Mouse (Mus musculus): ENCODE results near the gene Psma7. TPM values are rescaled to one million over a fixed set of nuclear protein-coding genes. Genes with fewer than 3 reads are reported as not detected.

The Psma7 gene
- polyA plus RNA-seq (2012; rRNA removed) = 154 and 167 TPM in 2 replicates

DNA sequence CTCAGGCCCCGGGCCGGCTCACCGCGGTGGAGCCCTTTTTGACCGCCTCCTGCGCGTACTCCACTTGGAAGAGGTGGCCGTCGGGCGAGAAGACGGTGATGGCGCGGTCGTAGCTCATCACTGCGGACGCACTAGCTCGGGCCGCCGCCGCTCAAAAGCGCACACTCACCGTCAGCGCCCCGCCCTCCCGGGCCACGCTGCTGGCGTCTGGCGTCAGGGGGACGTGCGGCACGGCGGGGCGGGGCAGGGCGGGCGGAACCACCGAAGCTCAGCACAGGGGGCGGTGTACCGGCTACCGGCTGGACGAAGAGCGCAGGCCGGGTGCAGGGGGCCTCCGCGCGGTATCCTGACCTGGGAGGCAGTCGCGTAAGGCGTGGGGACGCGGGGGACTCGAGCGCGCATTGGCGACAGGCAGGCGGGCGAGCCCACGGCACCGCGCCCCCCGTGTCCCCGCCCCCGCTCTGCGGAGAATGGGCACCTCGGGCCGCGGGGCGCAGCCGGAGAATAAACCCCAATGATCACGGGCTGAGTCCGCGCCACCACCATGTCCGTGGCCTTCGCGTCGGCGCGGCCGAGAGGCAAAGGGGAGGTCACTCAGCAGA lies at the start of gene Psma7, which contains the start of gene Ss18l1:
TSS of gene Psma7 (minus strand) at position 178 of the 602 bp plus-strand sequence.
TSS of gene Ss18l1 (plus strand) at position 254 of the 602 bp plus-strand sequence.

GRCm38 (mm10) chr2:180070481-180071453 lies 28.5 kb upstream of the Psma7 start, which contains the start of gene Mtg2:
Mtg2 (plus strand) TSS chr2:180070588.

GRCm38 (mm10) chr2:180024401-180025098 lies 17.7 kb downstream of the Psma7 start, which contains the start of gene Lsm14b:
Lsm14b (plus strand) TSS chr2:180024987.

Other genes with a start within 250 kb of the Psma7 start
- 4.5 and 6.1 TPM in 2 replicates for gene Taf4, start 65.8 kb downstream of the Psma7 start, polyA plus RNA-seq (2012; rRNA removed)
- gene Lsm14b, start 17.4 kb downstream of the Psma7 start, polyA plus RNA-seq (2012; rRNA removed) = 10.6 and 11.5 TPM in 2 replicates
- gene Ss18l1, start 76 bp upstream of the Psma7 start, polyA plus RNA-seq (2012; rRNA removed) = 1.1 TPM in 2 replicates
- gene Mtg2, start 28.2 kb upstream of the Psma7 start, polyA plus RNA-seq (2012; rRNA removed) = 8.4 and 8.8 TPM in 2 replicates
- not detected in 2 replicates for gene Hrh3, start 62.1 kb upstream of the Psma7 start, polyA plus RNA-seq (2012; rRNA removed)
- gene Osbpl2, start 76.9 kb upstream of the Psma7 start, polyA plus RNA-seq (2012; rRNA removed) = 4.9 and 5.1 TPM in 2 replicates
- gene Adrm1, start 129.1 kb upstream of the Psma7 start, polyA plus RNA-seq (2012; rRNA removed) = 43.6 and 50.1 TPM in 2 replicates
- gene Lama5, start 183.4 kb upstream of the Psma7 start, polyA plus RNA-seq (2012; rRNA removed) = 2.6 and 2.8 TPM in 2 replicates
- 1,826 and 1,865 TPM in 2 replicates for gene Rps21, start 214.9 kb upstream of the Psma7 start, polyA plus RNA-seq (2012; rRNA removed)
- gene Cables2, start 231.1 kb upstream of the Psma7 start, polyA plus RNA-seq (2012; rRNA removed) = 4.7 and 5.6 TPM in 2 replicates
- gene Rbbp8nl, start 247.4 kb upstream of the Psma7 start, polyA plus RNA-seq (2012; rRNA removed) = not detected in 2 replicates